Mouse (Mus musculus) E14TG2a.4 (cell line): ENCODE results near the gene Cox7a2l.

Source experiments
- CTCF ChIP-seq: conservative IDR thresholded peaks from 2 replicates; pipeline ENCODE4 v1.5.1; 2014; ENCODE audit warnings: low read length
- NANOG ChIP-seq: IDR thresholded peaks from 2 replicates; pipeline ENCODE4 v1.6.1; 2014; ENCODE audit warnings: borderline replicate concordance, low read length, mixed read lengths
- POU5F1 ChIP-seq: IDR thresholded peaks from 2 replicates; pipeline ENCODE4 v1.6.1; 2014; ENCODE audit warnings: low read length, borderline replicate concordance

- no peak for TF ChIP-seq CTCF
- TF ChIP-seq NANOG, result no peak
- TF ChIP-seq POU5F1, result no peak
Observed at GRCm38 (mm10) chr17:83499692-83500091, 17.4 kb downstream of the Cox7a2l start.
